Mouse (Mus musculus): ENCODE data around the gene Dolpp1. TPM values are rescaled to one million over a fixed set of nuclear protein-coding genes. Genes with fewer than 3 reads are reported as not detected.

Gene Dolpp1
- polyA plus RNA-seq, 1 experiment: 55.6 TPM

- no peaks in the 10 kb centered on the region for H3K4me1 ChIP-seq (ENCODE audit: control insufficient read depth, insufficient read depth, low read length)
- H3K4me3 ChIP-seq (replicated peaks; ENCODE audit: extremely low read depth, low read depth, low read length): no peak overlapping the region
- DNase-seq: no peak
- 97% methylated on average over 5 of the region's 5 CpGs for WGBS
- TF ChIP-seq POLR2A (IDR thresholded peaks at IDR 0.05; ENCODE audit: borderline replicate concordance, extremely low read depth, low read depth, low read length): no peak
- TF ChIP-seq CTCF (IDR thresholded peaks at IDR 0.05; ENCODE audit: insufficient read depth, low read length): no peak
Observed at GRCm38 (mm10) chr2:30372726-30373125, 19.3 kb upstream of the Dolpp1 start.

GRCm38 (mm10) chr2:30375893-30376292, 16.2 kb upstream of the Dolpp1 start:
- H3K4me3 ChIP-seq (replicated peaks; ENCODE audit: extremely low read depth, low read depth, low read length): no peak overlapping the region
- DNase-seq: no peak
- 89% methylated on average over 10 of the region's 10 CpGs for WGBS
- TF ChIP-seq POLR2A (IDR thresholded peaks at IDR 0.05; ENCODE audit: borderline replicate concordance, extremely low read depth, low read depth, low read length) (no peak), CTCF (IDR thresholded peaks at IDR 0.05; ENCODE audit: insufficient read depth, low read length) (no peak)
- H3K4me1 ChIP-seq (ENCODE audit: control insufficient read depth, insufficient read depth, low read length): no peaks in the 10 kb centered on the region

- no peak for TF ChIP-seq CTCF (IDR thresholded peaks at IDR 0.05; ENCODE audit: insufficient read depth, low read length)
- no peak for TF ChIP-seq POLR2A (IDR thresholded peaks at IDR 0.05; ENCODE audit: borderline replicate concordance, extremely low read depth, low read depth, low read length)
- no peak overlapping the region for H3K4me3 ChIP-seq (replicated peaks; ENCODE audit: extremely low read depth, low read depth, low read length)
- H3K4me1 ChIP-seq (ENCODE audit: control insufficient read depth, insufficient read depth, low read length): no peaks in the 10 kb centered on the region
- no peak for DNase-seq
- 84% methylated on average over 5 of the region's 5 CpGs for WGBS
Observed at GRCm38 (mm10) chr2:30377721-30378120, 14.3 kb upstream of the Dolpp1 start.

- WGBS: 77% methylated on average over 7 of the region's 7 CpGs
- Histone ChIP-seq H3K4me3 (replicated peaks; ENCODE audit: extremely low read depth, low read depth, low read length) (no peak overlapping the region), H3K4me1 (ENCODE audit: control insufficient read depth, insufficient read depth, low read length) (no peaks in the 10 kb centered on the region)
- TF ChIP-seq POLR2A (IDR thresholded peaks at IDR 0.05; ENCODE audit: borderline replicate concordance, extremely low read depth, low read depth, low read length) (no peak), CTCF (IDR thresholded peaks at IDR 0.05; ENCODE audit: insufficient read depth, low read length) (no peak)
- no peak for DNase-seq
Observed at GRCm38 (mm10) chr2:30379307-30379706, 12.7 kb upstream of the Dolpp1 start.

- 78% methylated on average over 10 of the region's 10 CpGs for WGBS
- no peak overlapping the region for H3K4me3 ChIP-seq (replicated peaks; ENCODE audit: extremely low read depth, low read depth, low read length)
Observed at GRCm38 (mm10) chr2:30380564-30381376, 11.3 kb upstream of the Dolpp1 start.

GRCm38 (mm10) chr2:30381377-30381725, 10.7 kb upstream of the Dolpp1 start:
- WGBS: 77% methylated on average over 4 of the region's 4 CpGs
- Histone ChIP-seq H3K4me3 (replicated peaks; ENCODE audit: extremely low read depth, low read depth, low read length) (no peak overlapping the region), H3K4me1 (ENCODE audit: control insufficient read depth, insufficient read depth, low read length) (no peaks in the 10 kb centered on the region)
- DNase-seq: no peak
- TF ChIP-seq POLR2A (IDR thresholded peaks at IDR 0.05; ENCODE audit: borderline replicate concordance, extremely low read depth, low read depth, low read length) (no peak), CTCF (IDR thresholded peaks at IDR 0.05; ENCODE audit: insufficient read depth, low read length) (no peak)

More at GRCm38 (mm10) chr2:30380564-30381376, 11.3 kb upstream of the Dolpp1 start:
- H3K4me1 ChIP-seq (ENCODE audit: control insufficient read depth, insufficient read depth, low read length): no peaks in the 10 kb centered on the region
- no peak for TF ChIP-seq CTCF (IDR thresholded peaks at IDR 0.05; ENCODE audit: insufficient read depth, low read length)
- TF ChIP-seq POLR2A (IDR thresholded peaks at IDR 0.05; ENCODE audit: borderline replicate concordance, extremely low read depth, low read depth, low read length): no peak
- no peak for DNase-seq

GRCm38 (mm10) chr2:30384814-30385213, 7.2 kb upstream of the Dolpp1 start:
- Histone ChIP-seq H3K4me1 (ENCODE audit: control insufficient read depth, insufficient read depth, low read length) (no peaks in the 10 kb centered on the region), H3K4me3 (replicated peaks; ENCODE audit: extremely low read depth, low read depth, low read length) (no peak overlapping the region)
- DNase-seq: no peak
- WGBS: 53% methylated on average over 5 of the region's 5 CpGs
- no peak for TF ChIP-seq POLR2A (IDR thresholded peaks at IDR 0.05; ENCODE audit: borderline replicate concordance, extremely low read depth, low read depth, low read length)

GRCm38 (mm10) chr2:30385591-30385990, 6.5 kb upstream of the Dolpp1 start:
- 83% methylated on average over 4 of the region's 4 CpGs for WGBS
- Histone ChIP-seq H3K4me1 (ENCODE audit: control insufficient read depth, insufficient read depth, low read length) (no peaks in the 10 kb centered on the region), H3K4me3 (replicated peaks; ENCODE audit: extremely low read depth, low read depth, low read length) (no peak overlapping the region)
- TF ChIP-seq POLR2A (IDR thresholded peaks at IDR 0.05; ENCODE audit: borderline replicate concordance, extremely low read depth, low read depth, low read length): no peak
- no peak for TF ChIP-seq CTCF (IDR thresholded peaks at IDR 0.05; ENCODE audit: insufficient read depth, low read length)
- DNase-seq: no peak

- Histone ChIP-seq H3K4me3 (replicated peaks; ENCODE audit: extremely low read depth, low read depth, low read length) (no peak overlapping the region), H3K4me1 (ENCODE audit: control insufficient read depth, insufficient read depth, low read length) (no peaks in the 10 kb centered on the region)
- 64% methylated on average over 9 of the region's 9 CpGs for WGBS
- TF ChIP-seq POLR2A (IDR thresholded peaks at IDR 0.05; ENCODE audit: borderline replicate concordance, extremely low read depth, low read depth, low read length) (no peak), CTCF (IDR thresholded peaks at IDR 0.05; ENCODE audit: insufficient read depth, low read length) (no peak)
- no peak for DNase-seq
Observed at GRCm38 (mm10) chr2:30386913-30387312, 5.1 kb upstream of the Dolpp1 start.

- no peak for DNase-seq
- no peaks in the 10 kb centered on the region for H3K4me1 ChIP-seq (ENCODE audit: control insufficient read depth, insufficient read depth, low read length)
- WGBS: 92% methylated on average over 2 of the region's 2 CpGs
- no peak overlapping the region for H3K4me3 ChIP-seq (replicated peaks; ENCODE audit: extremely low read depth, low read depth, low read length)
- no peak for TF ChIP-seq POLR2A (IDR thresholded peaks at IDR 0.05; ENCODE audit: borderline replicate concordance, extremely low read depth, low read depth, low read length)
- TF ChIP-seq CTCF (IDR thresholded peaks at IDR 0.05; ENCODE audit: insufficient read depth, low read length): no peak
Observed at GRCm38 (mm10) chr2:30389000-30389399, 3.1 kb upstream of the Dolpp1 start.
